Comparison of ENCODE assay signal across 8 mouse cellular contexts in the genomic region with DNA sequence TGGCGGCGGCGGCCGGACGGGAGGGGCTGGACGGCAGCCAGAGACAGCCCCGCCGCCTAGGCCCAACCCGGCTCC. TPM values are rescaled to one million over a fixed set of nuclear protein-coding genes. Genes with fewer than 3 reads are reported as not detected.
DNase-seq lines count a peak whose midpoint lies in the region; ATAC-seq lines count a peak whose summit lies in the region.

Gene Setd3 (minus strand): TSS at position 69 of the 75 bp plus-strand sequence.

- 1% methylated on average over 9 of the region's 9 CpGs for WGBS in kidney, embryonic 15.5 days
- WGBS in intestine, embryonic 16.5 days: 0% methylated on average over 9 of the region's 9 CpGs
- 1% methylated on average over 9 of the region's 9 CpGs for WGBS in midbrain, embryonic 10.5 days

- no peak for ATAC-seq in kidney, embryonic 15.5 days (replicated peaks; ENCODE audit: low FRiP score)
- ATAC-seq in intestine, embryonic 16.5 days: no peak

- peak within 1 kb of the TSS; percentile 87 for H3K4me2 ChIP-seq in kidney, embryonic 15.5 days
- H3K4me2 ChIP-seq in intestine, embryonic 16.5 days (ENCODE audit: low read depth, low read length): peak within 1 kb of the TSS; percentile 89

- peaks cover 32% of the 10 kb centered on the region for H3K4me1 ChIP-seq in kidney, embryonic 15.5 days
- H3K4me1 ChIP-seq in intestine, embryonic 16.5 days (ENCODE audit: control insufficient read depth, insufficient read depth, low read length): peaks cover 25% of the 10 kb centered on the region
- peaks cover 46% of the 10 kb centered on the region for H3K4me1 ChIP-seq in midbrain, embryonic 10.5 days

- no peaks in the 10 kb centered on the region for H3K9me3 ChIP-seq in kidney, embryonic 15.5 days (replicated peaks)
- H3K9me3 ChIP-seq in intestine, embryonic 16.5 days (ENCODE audit: control insufficient read depth, low read length): no peaks in the 10 kb centered on the region
- no peaks in the 10 kb centered on the region for H3K9me3 ChIP-seq in midbrain, embryonic 10.5 days (replicated peaks)

- peak within 1 kb of the TSS; percentile 91 for H3K27ac ChIP-seq in kidney, embryonic 15.5 days
- H3K27ac ChIP-seq in intestine, embryonic 16.5 days (ENCODE audit: low read length): peak within 1 kb of the TSS; percentile 96
- peak within 1 kb of the TSS; percentile 93 for H3K27ac ChIP-seq in midbrain, embryonic 10.5 days (replicated peaks)

- no peaks in the 10 kb centered on the region for H3K27me3 ChIP-seq in kidney, embryonic 15.5 days
- no peaks in the 10 kb centered on the region for H3K27me3 ChIP-seq in intestine, embryonic 16.5 days (replicated peaks; ENCODE audit: control insufficient read depth, insufficient read depth, low read length)
- no peaks in the 10 kb centered on the region for H3K27me3 ChIP-seq in midbrain, embryonic 10.5 days (ENCODE audit: low read depth, poor library complexity, severe bottlenecking)

- peak within 1 kb of the TSS; percentile 98 for H3K9ac ChIP-seq in kidney, embryonic 15.5 days
- H3K9ac ChIP-seq in intestine, embryonic 16.5 days (ENCODE audit: low read depth, low read length): peak within 1 kb of the TSS; percentile 96

- H3K4me3 ChIP-seq in kidney, embryonic 15.5 days (replicated peaks): peak within 1 kb of the TSS; percentile 100
- H3K4me3 ChIP-seq in intestine, embryonic 16.5 days (ENCODE audit: low read length): peak within 1 kb of the TSS; percentile 97
- H3K4me3 ChIP-seq in midbrain, embryonic 10.5 days: peak within 1 kb of the TSS; percentile 90

- no peak for DNase-seq in kidney, postnatal 4 days
- DNase-seq in adrenal gland, postnatal 36 days: no peak
- no peak for DNase-seq in gastrocnemius, postnatal 25 days
- no peak for DNase-seq in midbrain, embryonic 10.5 days (ENCODE audit: low spot score)
- no peak for DNase-seq in T-cell, adult 2 months (ENCODE audit: low spot score)
- no peak for DNase-seq in cerebellum, adult 18-20 months

- H3K36me3 ChIP-seq in kidney, embryonic 15.5 days: peaks cover 24% of the 10 kb centered on the region
- no peaks in the 10 kb centered on the region for H3K36me3 ChIP-seq in intestine, embryonic 16.5 days (ENCODE audit: control insufficient read depth, insufficient read depth, low read length)
- peaks cover 25% of the 10 kb centered on the region for H3K36me3 ChIP-seq in midbrain, embryonic 10.5 days

RNA-seq across cellular contexts. Expression of gene Setd3, which starts in this region (rescaled TPM):
- 87.1 and 87.2 TPM in 2 replicates for polyA plus RNA-seq in kidney, embryonic 15.5 days (2015; fragmentation: Nextera tagmentation; extraction: Ambion mirVana)
- total RNA-seq in adrenal gland, postnatal 36 days (2021): 100 to 1,000 TPM; 108 to 126 TPM
- total RNA-seq in gastrocnemius, postnatal 25 days (2021): 10 to 100 TPM; 79.3 to 80.6 TPM
- 89.8 and 90.8 TPM in 2 replicates for polyA plus RNA-seq in intestine, embryonic 16.5 days (2015; fragmentation: Nextera tagmentation; extraction: Ambion mirVana)
- 77.8 and 77.9 TPM in 2 replicates for polyA plus RNA-seq in midbrain, embryonic 10.5 days (2016; fragmentation: Nextera tagmentation; extraction: Ambion mirVana)
